Mouse (Mus musculus): ENCODE data around the gene Gm12185.
"Not testable (repeated sequence)": the region's sequence is repeated elsewhere in the genome, so short reads cannot be mapped to it uniquely, and the experiment has no call there.

The Gm12185 gene

DNA sequence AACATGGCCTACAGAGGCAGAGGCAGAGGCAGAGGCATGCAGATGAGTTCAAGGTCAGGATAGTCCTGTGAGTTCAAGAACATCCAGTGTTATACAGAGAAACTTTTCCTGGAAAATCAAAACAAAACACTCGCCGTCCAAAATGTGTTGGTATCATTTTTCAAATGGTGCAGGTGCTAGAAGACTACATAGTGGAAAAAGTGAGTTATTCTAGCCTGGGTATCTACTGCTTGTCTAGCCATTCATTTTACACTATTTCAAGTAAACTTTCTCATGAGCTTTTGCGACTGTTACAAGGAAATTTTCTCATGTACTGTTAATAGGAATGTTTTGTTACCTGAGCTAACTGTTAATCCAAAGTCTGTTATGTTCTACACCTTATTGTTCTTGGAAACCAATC is 73.6 kb downstream of the Gm12185 start:
- no peak for DNase-seq (ENCODE audit: low spot score)

GRCm38 (mm10) chr11:48913611-48914010 is 78.4 kb downstream of the Gm12185 start:
- DNase-seq (ENCODE audit: low spot score) = no peak

GRCm38 (mm10) chr11:48908459-48908858 is 83.6 kb downstream of the Gm12185 start:
- DNase-seq (ENCODE audit: low spot score) = no peak

GRCm38 (mm10) chr11:48902021-48902420 is 90.0 kb downstream of the Gm12185 start, which contains the start of gene Gm5431:
TSS of gene Gm5431 (minus strand) at chr11:48902214.
- DNase-seq (ENCODE audit: low spot score) = no peak

DNA sequence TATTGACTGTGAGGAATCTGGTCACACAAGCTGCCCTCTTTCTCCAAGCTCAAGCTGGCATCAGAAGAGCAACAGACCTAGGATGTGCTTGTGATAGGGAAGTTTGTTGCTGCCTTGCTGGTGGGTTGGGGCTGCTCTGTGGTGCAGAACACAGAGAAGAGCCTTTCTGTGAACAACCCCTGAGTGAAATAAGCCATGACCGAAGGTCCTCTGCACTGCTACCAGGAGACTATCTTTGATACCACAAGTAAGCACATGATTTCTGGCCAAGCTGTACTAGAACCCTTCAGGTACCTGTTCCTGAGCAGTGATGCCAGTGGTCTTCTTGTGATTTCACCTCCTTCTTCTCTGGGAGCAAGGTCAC is 90.5 kb downstream of the Gm12185 start:
- DNase-seq (ENCODE audit: low spot score) = not testable (repeated sequence)

DNA sequence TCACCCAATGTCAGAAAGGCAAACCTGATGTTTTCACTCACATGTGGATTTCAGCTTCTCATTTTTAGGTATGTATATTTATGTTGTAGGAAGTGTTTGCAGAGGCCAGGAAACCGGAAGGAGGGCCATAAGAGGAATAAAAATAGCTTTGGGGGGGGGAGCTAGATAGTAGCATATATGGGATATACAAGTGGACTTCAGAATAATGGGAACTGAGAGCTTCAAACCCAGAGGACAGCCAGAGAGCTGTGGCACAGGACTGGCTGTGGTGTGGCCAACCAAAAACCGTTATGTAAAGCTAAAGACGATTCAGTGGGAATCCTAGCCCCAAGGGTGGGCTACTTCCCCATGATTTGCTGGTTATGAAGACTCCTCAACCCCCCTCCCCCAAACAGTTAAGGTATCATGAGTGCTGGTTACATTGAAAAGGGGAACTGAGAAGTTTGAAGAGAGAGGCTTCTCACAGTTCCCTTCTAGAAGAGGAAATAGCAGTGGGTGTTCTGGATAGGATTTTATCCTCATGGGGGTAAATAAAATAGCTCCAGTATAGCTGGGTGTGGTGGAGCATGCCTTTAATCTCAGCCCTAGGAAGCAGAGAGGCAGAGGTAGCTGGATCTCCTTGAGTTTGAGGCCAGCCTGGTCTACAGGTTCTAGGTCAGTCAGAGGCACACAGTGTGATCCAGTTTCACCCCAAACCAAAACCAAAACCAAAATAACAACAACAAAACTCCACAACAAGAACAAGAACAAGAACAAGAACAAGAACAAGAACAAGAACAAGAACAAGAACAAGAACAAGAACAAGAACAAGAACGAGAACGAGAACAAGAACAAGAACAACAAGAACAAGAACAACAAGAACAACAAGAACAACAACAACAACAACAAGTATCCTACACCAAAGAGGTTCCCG is 91.1 kb downstream of the Gm12185 start:
- DNase-seq (ENCODE audit: low spot score) = not testable (repeated sequence)

- no peak for DNase-seq (ENCODE audit: low spot score)
Measured at GRCm38 (mm10) chr11:48898812-48899431, 93.1 kb downstream of the Gm12185 start.

DNA sequence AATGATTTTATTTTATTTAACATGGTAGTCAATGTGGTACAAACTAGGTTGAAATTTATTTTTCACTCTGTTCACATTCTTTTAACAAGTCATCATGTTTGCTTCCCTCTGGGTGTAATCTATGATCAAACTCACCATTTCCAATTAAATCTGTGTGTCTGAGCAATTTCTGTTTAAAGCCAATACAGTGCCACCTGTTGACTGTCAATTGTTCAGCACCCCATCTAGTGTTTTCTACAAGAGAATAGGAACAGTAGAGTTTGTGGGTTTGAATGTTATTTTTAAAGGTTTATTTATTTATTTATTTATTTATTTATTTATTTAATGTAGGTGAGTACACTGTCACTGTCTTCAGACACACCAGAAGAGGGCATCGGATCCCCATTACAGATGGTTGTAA is 115.3 kb downstream of the Gm12185 start:
- DNase-seq (ENCODE audit: low spot score) = no peak

DNA sequence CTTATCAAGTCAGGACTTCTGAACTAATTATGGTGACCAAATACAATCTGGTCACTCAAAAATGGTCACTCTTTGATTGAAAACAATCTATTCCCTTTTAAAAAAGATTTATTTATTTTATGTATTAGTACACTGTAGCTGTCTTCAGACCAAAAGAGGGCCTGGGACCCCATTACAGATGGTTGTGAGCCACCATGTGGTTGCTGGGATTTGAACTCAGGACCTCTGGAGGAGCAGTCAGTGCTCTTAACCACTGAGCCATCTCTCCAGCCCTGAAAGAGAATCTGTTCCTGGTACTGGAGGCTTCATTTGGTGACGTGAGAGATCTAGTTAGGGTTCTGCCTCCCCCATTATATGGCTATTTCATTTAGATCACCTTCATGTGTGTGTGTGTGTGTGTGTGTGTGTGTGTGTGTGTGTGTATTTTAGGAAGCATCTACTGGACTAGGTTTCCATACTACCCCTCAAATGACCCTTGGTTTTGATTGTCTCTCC is 116.6 kb downstream of the Gm12185 start:
- DNase-seq (ENCODE audit: low spot score) = not testable (repeated sequence)

DNA sequence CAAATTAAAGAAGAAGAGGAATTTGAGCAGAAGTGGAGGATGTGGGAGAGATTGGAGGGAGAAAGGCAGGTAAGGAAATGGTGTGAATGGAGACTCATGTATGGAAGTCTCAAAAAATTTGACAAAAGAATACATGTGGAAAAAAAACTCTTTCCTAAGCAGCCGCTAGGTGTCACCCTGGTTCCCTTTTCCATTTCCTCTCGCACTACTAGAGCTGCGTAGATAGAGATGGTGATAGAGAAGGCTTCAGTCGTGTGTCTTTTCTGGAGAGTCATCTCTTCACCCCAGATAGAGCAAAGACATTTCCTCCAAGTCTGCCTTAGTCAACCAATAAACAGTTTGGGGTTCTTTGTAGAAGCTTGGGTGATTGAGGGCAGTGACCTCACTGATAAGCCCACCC is 117.6 kb downstream of the Gm12185 start:
- DNase-seq (ENCODE audit: low spot score) = peak; percentile 45

DNA sequence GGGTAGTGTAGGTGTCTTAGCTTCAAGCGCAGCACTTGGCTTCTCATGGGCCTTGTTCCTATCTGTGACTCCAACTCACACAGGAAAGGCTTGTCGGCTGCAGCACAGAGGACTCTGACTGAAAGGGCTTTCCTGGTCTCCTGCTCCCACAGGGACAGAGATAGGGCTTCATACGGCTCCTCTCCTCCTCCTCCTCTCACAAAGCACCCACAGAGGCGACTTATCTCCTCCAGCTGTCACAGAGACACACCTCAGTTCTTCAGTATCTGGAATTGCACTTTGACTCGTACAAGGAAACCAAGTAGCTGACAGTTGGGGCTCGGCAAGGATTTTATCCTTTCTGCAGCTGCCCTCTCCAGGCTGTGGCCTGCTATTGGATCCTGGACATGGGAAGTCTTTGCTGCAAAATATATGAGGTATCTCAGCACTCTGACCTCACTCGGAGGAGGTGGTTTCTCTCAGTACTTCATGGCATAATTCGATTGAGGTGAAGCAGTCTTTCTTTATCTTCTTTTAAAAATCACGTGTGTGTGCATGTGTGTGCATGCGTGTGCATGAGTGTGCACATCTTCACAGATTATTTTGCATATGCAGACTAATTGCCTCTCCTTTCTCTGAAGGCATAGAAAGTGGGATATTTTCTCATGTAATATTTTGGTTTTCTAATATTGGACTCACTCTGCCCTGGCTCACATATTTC is 118.3 kb downstream of the Gm12185 start:
- no peak for DNase-seq (ENCODE audit: low spot score)

GRCm38 (mm10) chr11:48872695-48873300 is 119.2 kb downstream of the Gm12185 start:
- no peak for DNase-seq (ENCODE audit: low spot score)

DNA sequence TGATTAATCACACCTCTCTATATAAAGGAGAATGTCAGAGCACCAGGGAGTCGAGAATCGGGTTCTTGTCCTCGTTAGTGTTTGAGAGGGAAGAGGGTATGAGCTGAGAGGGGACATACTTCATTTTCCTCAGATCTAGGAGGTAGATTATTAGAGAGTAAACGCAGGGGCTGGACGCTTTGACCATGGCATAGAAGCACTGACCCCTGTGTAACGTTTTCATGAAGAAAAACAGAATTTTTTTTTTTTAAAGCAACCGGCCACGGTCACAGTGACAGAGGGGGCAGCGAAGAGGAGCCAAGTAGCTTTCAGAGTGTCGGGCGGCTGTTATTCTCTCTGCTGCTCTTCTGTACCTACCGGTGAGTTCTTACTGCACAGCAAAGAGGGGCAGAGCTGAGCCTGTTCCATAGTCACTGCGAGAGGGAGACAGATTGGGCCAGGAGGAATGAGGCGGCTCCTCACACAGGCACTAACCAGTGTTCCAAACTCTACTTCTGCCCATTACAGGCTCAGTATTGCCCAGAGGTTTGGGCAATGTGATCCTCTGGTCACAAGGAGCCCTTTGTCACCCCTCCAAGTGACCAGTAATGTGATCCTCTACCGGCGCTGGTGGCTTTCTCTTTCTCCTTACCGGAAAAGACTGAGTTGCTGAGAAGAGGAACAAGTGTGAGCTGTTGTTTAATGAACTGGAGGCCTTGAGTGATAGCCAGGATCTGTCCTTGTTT is 120.0 kb downstream of the Gm12185 start:
- peak; percentile 28 for DNase-seq (ENCODE audit: low spot score)

DNA sequence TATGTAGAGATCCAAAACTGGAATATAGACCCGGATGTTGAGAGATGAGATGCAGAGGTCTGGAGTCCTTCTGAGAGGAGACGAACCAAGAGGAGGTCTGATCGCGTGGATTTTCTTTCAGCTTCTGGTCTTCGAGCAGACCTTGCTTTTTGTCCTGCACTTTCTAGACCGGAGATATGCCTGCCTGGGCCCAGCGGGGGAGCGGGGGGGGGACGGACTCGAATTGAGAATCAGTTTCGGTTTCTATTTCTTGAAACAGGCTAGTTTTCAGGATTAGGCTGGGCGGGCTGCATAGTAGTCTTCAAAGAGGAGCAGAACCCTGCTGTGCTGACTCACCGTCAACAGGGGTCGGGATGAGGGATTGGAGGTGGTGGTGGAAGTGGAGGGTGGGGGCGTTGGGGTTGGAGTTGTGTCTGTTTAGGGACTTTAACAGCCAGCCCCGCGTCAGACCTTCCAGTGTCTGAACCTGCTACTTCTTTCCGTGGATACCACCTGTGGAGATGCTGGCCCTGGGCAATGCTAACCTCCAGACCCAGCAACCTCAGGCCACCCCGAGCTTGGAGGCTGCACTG is 120.7 kb downstream of the Gm12185 start, which contains the start of gene Irgm1:
Irgm1 (minus strand) TSS at position 483 of the 572 bp plus-strand sequence.
- peak; percentile 51 for DNase-seq (ENCODE audit: low spot score)

GRCm38 (mm10) chr11:48870781-48871180 is 121.2 kb downstream of the Gm12185 start:
- no peak for DNase-seq (ENCODE audit: low spot score)

GRCm38 (mm10) chr11:48869380-48870110 is 122.5 kb downstream of the Gm12185 start:
- no peak for DNase-seq (ENCODE audit: low spot score)

GRCm38 (mm10) chr11:48866481-48866880 is 125.5 kb downstream of the Gm12185 start:
- no peak for DNase-seq (ENCODE audit: low spot score)

DNA sequence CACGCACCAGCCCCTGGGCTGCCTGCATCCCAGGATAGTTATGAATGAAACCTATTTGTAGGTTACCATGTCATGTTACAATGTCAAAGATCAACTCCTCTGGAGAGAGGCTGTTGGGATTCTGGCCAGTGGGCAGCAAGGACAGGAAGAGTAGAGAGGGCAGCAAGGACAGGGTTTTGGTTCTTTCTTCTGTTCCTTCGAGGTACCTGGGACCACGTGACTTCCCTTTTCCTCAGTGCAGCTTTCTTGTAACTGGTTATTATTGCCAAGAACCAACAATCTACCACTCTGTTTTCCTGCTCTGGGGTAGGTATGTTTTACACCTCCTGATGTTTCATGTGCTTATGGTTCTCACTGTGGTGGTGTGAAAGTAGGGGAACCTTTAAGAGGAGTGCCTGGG is 128.2 kb downstream of the Gm12185 start:
- no peak for DNase-seq (ENCODE audit: low spot score)

DNA sequence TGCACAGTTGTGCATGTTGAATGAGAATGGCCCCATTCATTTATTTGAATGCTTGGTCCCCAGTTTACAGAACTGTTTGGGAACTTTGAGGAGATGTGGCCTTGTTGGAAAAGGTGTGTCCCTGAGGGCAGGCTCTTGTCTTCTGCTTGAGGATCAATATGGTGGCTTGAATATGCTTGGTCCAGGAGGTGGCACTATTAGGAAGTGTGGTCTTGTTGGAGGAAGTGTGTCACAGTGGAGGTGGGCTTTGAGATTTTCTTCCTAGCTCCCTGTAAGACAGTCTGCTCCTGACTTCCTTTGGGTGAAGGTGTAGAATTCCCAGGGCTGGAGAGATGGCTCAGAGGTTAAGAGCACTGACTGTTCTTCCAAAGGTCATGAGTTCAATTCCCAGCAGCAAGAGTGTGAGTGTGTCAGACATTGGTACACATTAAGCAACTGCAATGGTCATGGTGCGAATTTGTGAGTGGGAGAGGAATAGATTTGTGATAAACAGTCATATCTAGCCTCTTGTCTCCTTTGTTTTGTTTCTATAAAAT is 129.2 kb downstream of the Gm12185 start:
- DNase-seq (ENCODE audit: low spot score) = no peak

GRCm38 (mm10) chr11:48859014-48859413 is 133.0 kb downstream of the Gm12185 start:
- no peak for DNase-seq (ENCODE audit: low spot score)

Data from ovary, postnatal 14 days (tissue).